Mouse (Mus musculus) heart, embryonic 11.5 days (tissue): ENCODE measurements around the gene Chpt1. TPM values are rescaled to one million over a fixed set of nuclear protein-coding genes. Genes with fewer than 3 reads are reported as not detected.
"Not testable (repeated sequence)": the region's sequence is repeated elsewhere in the genome, so short reads cannot be mapped to it uniquely, and the experiment has no call there.

ENCODE experiments used
- ATAC-seq: fragments of 200-750 bp; cut with Nextera tagmentation; replicated peaks from 2 replicates; pipeline ENCODE4 v1.8.0; 2017; ENCODE audit warnings: moderate library complexity; ENCODE audit not compliant: insufficient number of reproducible peaks, low FRiP score, low TSS enrichment
- H3K27ac ChIP-seq: fragments of 300-500 bp; sonication (generic); 2 replicates; pipeline ENCODE4 v1.5.1; 2014; ENCODE audit warnings: mild to moderate bottlenecking, low read depth, low read length
- H3K27me3 ChIP-seq: fragments of 300-500 bp; sonication (generic); 2 replicates; pipeline ENCODE4 v1.6.1; 2014; ENCODE audit warnings: mild to moderate bottlenecking, low read length, mixed read lengths; ENCODE audit not compliant: control insufficient read depth, insufficient read depth
- H3K36me3 ChIP-seq: fragments of 300-500 bp; sonication (generic); 2 replicates; pipeline ENCODE4 v1.6.1; 2014; ENCODE audit warnings: mild to moderate bottlenecking, low read length, moderate library complexity, mixed read lengths; ENCODE audit not compliant: control insufficient read depth, insufficient read depth
- H3K4me1 ChIP-seq: fragments of 300-500 bp; sonication (generic); 2 replicates; pipeline ENCODE4 v1.6.1; 2014; ENCODE audit warnings: low read length; ENCODE audit not compliant: control insufficient read depth, insufficient read depth
- H3K4me2 ChIP-seq: fragments of 300-500 bp; sonication (generic); 2 replicates; pipeline ENCODE4 v1.6.1; 2014; ENCODE audit warnings: mild to moderate bottlenecking, moderate library complexity
- H3K4me3 ChIP-seq: fragments of 300-500 bp; sonication (generic); 2 replicates; pipeline ENCODE4 v1.5.1; 2014; ENCODE audit warnings: low read depth, low read length
- H3K9ac ChIP-seq: fragments of 300-500 bp; sonication (generic); 2 replicates; pipeline ENCODE4 v1.6.1; 2014; ENCODE audit warnings: mild to moderate bottlenecking, low read depth, low read length, moderate library complexity
- H3K9me3 ChIP-seq: fragments of 300-500 bp; sonication (generic); replicated peaks from 2 replicates; pipeline ENCODE4 v1.6.1; 2016; ENCODE audit warnings: low read length; ENCODE audit not compliant: control insufficient read depth
- WGBS: fragments of 180-500 bp; shearing (Covaris S2); extraction: QIAGEN DNeasy Blood & Tissue Kit; methylation state at CpG from one replicate; pipeline ENCODE4 v1.1.7; 2014; ENCODE audit not compliant: insufficient replicate concordance; 5-methylcytosine and 5-hydroxymethylcytosine counted together
- polyA plus RNA-seq: library from polyadenylated mRNA; unstranded; fragments of >200 nt; fragmentation: Nextera tagmentation; extraction: Ambion mirVana; gene quantifications from 2 replicates; pipeline ENCODE4 v1.2.1, GENCODE M21; 2014

Chpt1 gene
- 29.9 and 34.3 TPM in 2 replicates for polyA plus RNA-seq

- Histone ChIP-seq H3K4me1 (0 out of 2 replicates have a peak, but pooled peaks cover 9% of the 10 kb centered on the region), H3K27me3 (no peaks in the 10 kb centered on the region), H3K27ac (peak within 1 kb of the TSS; percentile 60), H3K36me3 (no peaks in the 10 kb centered on the region), H3K4me2 (peak within 1 kb of the TSS; percentile 70), H3K4me3 (peak within 1 kb of the TSS; percentile 75), H3K9me3 (no peaks in the 10 kb centered on the region), H3K9ac (peak within 1 kb of the TSS; percentile 82)
- under 1% methylated on average over 69 of the region's 80 CpGs for WGBS
- peak; percentile 97 for ATAC-seq
Measured at GRCm38 (mm10) chr10:88503421-88504314, at the start of gene Chpt1. Gene Chpt1, minus strand, starts transcription at chr10:88504073.

GRCm38 (mm10) chr10:88552738-88553137 is 48.9 kb upstream of the Chpt1 start:
- WGBS, result 90% methylated on average over 2 of the region's 2 CpGs
- Histone ChIP-seq H3K4me2 (no peak overlapping the region), H3K4me1 (no peaks in the 10 kb centered on the region), H3K9me3 (no peaks in the 10 kb centered on the region), H3K27ac (no peak overlapping the region), H3K27me3 (no peaks in the 10 kb centered on the region), H3K36me3 (no peaks in the 10 kb centered on the region), H3K9ac (no peak overlapping the region), H3K4me3 (no peak overlapping the region)
- ATAC-seq, result no peak

GRCm38 (mm10) chr10:88550225-88550624 is 46.4 kb upstream of the Chpt1 start:
- H3K4me1 ChIP-seq, result no peaks in the 10 kb centered on the region
- no peaks in the 10 kb centered on the region for H3K27me3 ChIP-seq
- H3K4me2 ChIP-seq, result no peak overlapping the region
- H3K36me3 ChIP-seq, result no peaks in the 10 kb centered on the region
- 78% methylated on average over 3 of the region's 3 CpGs for WGBS
- no peak overlapping the region for H3K9ac ChIP-seq
- H3K27ac ChIP-seq, result no peak overlapping the region
- ATAC-seq, result no peak
- H3K9me3 ChIP-seq, result no peaks in the 10 kb centered on the region
- no peak overlapping the region for H3K4me3 ChIP-seq

GRCm38 (mm10) chr10:88547635-88548034 is 43.8 kb upstream of the Chpt1 start:
- no peak overlapping the region for H3K27ac ChIP-seq
- 40% methylated on average over 2 of the region's 2 CpGs for whole genome bisulfite sequencing

GRCm38 (mm10) chr10:88530631-88531030 is 26.8 kb upstream of the Chpt1 start:
- ATAC-seq, result no peak
- no peaks in the 10 kb centered on the region for H3K36me3 ChIP-seq
- 62% methylated on average over 5 of the region's 5 CpGs for WGBS
- no peak overlapping the region for H3K4me2 ChIP-seq
- H3K9me3 ChIP-seq, result no peaks in the 10 kb centered on the region
- H3K4me3 ChIP-seq, result no peak overlapping the region
- no peak overlapping the region for H3K9ac ChIP-seq
- H3K27ac ChIP-seq, result no peak overlapping the region
- no peaks in the 10 kb centered on the region for H3K27me3 ChIP-seq
- H3K4me1 ChIP-seq, result no peaks in the 10 kb centered on the region

More at GRCm38 (mm10) chr10:88547635-88548034, 43.8 kb upstream of the Chpt1 start:
- Histone ChIP-seq H3K4me3 (no peak overlapping the region), H3K4me2 (no peak overlapping the region), H3K9me3 (no peaks in the 10 kb centered on the region), H3K36me3 (no peaks in the 10 kb centered on the region), H3K9ac (no peak overlapping the region), H3K4me1 (no peaks in the 10 kb centered on the region), H3K27me3 (no peaks in the 10 kb centered on the region)
- ATAC-seq, result no peak

GRCm38 (mm10) chr10:88524016-88524415 is 20.1 kb upstream of the Chpt1 start:
- no peak for ATAC-seq
- H3K9ac ChIP-seq, result no peak overlapping the region
- H3K4me2 ChIP-seq, result no peak overlapping the region
- H3K4me3 ChIP-seq, result no peak overlapping the region
- no peaks in the 10 kb centered on the region for H3K27me3 ChIP-seq
- H3K27ac ChIP-seq, result no peak overlapping the region
- no peaks in the 10 kb centered on the region for H3K9me3 ChIP-seq
- WGBS, result 80% methylated on average over 2 of the region's 2 CpGs
- no peaks in the 10 kb centered on the region for H3K36me3 ChIP-seq
- no peaks in the 10 kb centered on the region for H3K4me1 ChIP-seq

- WGBS, result 89% methylated on average over 1 of the region's 1 CpGs
- Histone ChIP-seq H3K36me3 (no peaks in the 10 kb centered on the region), H3K4me1 (no peaks in the 10 kb centered on the region), H3K9ac (no peak overlapping the region), H3K4me3 (no peak overlapping the region), H3K27me3 (no peaks in the 10 kb centered on the region), H3K27ac (no peak overlapping the region), H3K9me3 (no peaks in the 10 kb centered on the region), H3K4me2 (no peak overlapping the region)
- ATAC-seq, result no peak
Measured at GRCm38 (mm10) chr10:88523212-88523611, 19.3 kb upstream of the Chpt1 start.

- ATAC-seq, result no peak
- WGBS, result 67% methylated on average over 8 of the region's 8 CpGs
Measured at GRCm38 (mm10) chr10:88522795-88523194, 18.9 kb upstream of the Chpt1 start.

GRCm38 (mm10) chr10:88515049-88515448 is 11.2 kb upstream of the Chpt1 start:
- not testable (repeated sequence) for H3K27me3 ChIP-seq, H3K4me1 ChIP-seq, H3K4me3 ChIP-seq, H3K27ac ChIP-seq, H3K36me3 ChIP-seq, ATAC-seq, H3K9me3 ChIP-seq, H3K4me2 ChIP-seq, H3K9ac ChIP-seq
- 92% methylated on average over 7 of the region's 7 CpGs for WGBS

More at GRCm38 (mm10) chr10:88522795-88523194, 18.9 kb upstream of the Chpt1 start:
- Histone ChIP-seq H3K4me3 (no peak overlapping the region), H3K4me2 (no peak overlapping the region), H3K27ac (no peak overlapping the region), H3K9ac (no peak overlapping the region), H3K27me3 (no peaks in the 10 kb centered on the region), H3K9me3 (no peaks in the 10 kb centered on the region), H3K4me1 (no peaks in the 10 kb centered on the region), H3K36me3 (no peaks in the 10 kb centered on the region)
